Mouse (Mus musculus) limb, embryonic 15.5 days (tissue): ENCODE results near the gene Nkd1. TPM values are rescaled to one million over a fixed set of nuclear protein-coding genes. Genes with fewer than 3 reads are reported as not detected.
A peak's percentile ranks its signal among the peaks of the same experiment; 100 is the strongest.

Experiments used
- ATAC-seq: fragments of 200-750 bp; cut with Nextera tagmentation; 2 replicates; pipeline ENCODE4 v1.8.0; 2017; ENCODE audit warnings: low read depth, moderate TSS enrichment; ENCODE audit not compliant: insufficient number of reproducible peaks, low FRiP score, low TSS enrichment
- H3K27ac ChIP-seq: fragments of 300-500 bp; sonication (generic); 2 replicates; pipeline ENCODE4 v1.5.1; 2015; ENCODE audit warnings: moderate library complexity, mild to moderate bottlenecking, inconsistent platforms
- H3K27me3 ChIP-seq: fragments of 300-500 bp; sonication (generic); 2 replicates; pipeline ENCODE4 v1.6.1; 2015; ENCODE audit warnings: inconsistent platforms
- H3K36me3 ChIP-seq: fragments of 300-500 bp; sonication (generic); 2 replicates; pipeline ENCODE4 v1.6.1; 2015; ENCODE audit warnings: inconsistent platforms
- H3K4me1 ChIP-seq: fragments of 300-500 bp; sonication (generic); 2 replicates; pipeline ENCODE4 v1.6.1; 2015; ENCODE audit warnings: inconsistent platforms
- H3K4me2 ChIP-seq: fragments of 300-500 bp; sonication (generic); 2 replicates; pipeline ENCODE4 v1.6.1; 2015; ENCODE audit warnings: mild to moderate bottlenecking, inconsistent platforms
- H3K4me3 ChIP-seq: fragments of 300-500 bp; sonication (generic); 2 replicates; pipeline ENCODE4 v1.5.1; 2015; ENCODE audit warnings: mild to moderate bottlenecking, inconsistent platforms
- H3K9ac ChIP-seq: fragments of 300-500 bp; sonication (generic); 2 replicates; pipeline ENCODE4 v1.6.1; 2015; ENCODE audit warnings: inconsistent platforms
- H3K9me3 ChIP-seq: fragments of 300-500 bp; sonication (generic); 2 replicates; pipeline ENCODE4 v1.6.1; 2016; ENCODE audit warnings: inconsistent platforms
- WGBS: fragments of 180-500 bp; shearing (Covaris S2); methylation state at CpG from one replicate; pipeline ENCODE4 v1.1.7; 2015; 5-methylcytosine and 5-hydroxymethylcytosine counted together
- polyA plus RNA-seq: library from polyadenylated mRNA; unstranded; fragments of >200 nt; fragmentation: Nextera tagmentation; extraction: Ambion mirVana; gene quantifications from 2 replicates; pipeline ENCODE4 v1.2.1, GENCODE M21; 2015

The Nkd1 gene
- polyA plus RNA-seq, 1 experiment from 2014 or later, result 63.5 TPM

DNA sequence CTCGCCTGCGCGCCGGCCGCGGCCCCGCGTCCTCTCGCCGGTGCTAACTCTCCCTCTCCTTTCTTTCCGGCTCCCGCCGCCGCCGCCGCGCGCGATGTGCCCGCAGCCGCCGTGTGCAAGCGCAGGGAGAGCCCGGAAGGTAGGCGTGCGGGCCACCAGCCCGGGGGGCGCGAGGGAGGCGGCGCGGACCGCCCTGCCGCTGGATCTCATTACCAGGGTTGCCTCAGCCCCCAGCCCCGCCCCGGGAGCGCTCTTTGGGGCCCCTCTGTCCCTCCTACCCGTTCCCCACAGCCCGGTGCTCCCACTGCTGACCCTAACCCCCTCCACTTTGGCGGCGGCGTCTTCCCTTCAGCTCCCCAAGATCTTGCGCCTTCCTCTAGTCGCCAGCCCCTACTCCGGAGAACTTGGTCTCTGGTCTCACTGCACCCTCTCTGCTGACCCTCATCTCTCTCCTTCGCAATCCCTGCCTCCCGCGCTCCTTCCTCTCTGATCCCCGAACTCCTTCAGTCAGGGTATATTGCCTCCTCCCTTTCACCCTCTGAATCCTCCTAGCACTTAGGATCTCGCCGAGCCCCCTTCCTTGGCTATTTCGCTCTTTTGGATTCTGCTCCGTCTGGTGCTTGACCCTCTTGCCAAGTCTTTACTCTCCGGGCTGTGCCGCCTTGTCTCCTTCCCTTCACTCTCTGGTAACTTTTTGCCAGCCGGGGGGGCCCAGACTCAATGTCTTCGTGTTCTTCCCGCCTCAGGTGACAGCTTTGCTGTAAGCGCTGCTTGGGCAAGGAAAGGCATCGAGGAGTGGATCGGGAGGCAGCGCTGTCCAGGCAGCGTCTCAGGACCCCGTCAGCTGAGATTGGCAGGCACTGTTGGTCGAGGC is 624 bp downstream of the Nkd1 start:
- Histone ChIP-seq H3K36me3 (no peaks in the 10 kb centered on the region), H3K9ac (peak overlapping the region; percentile 77), H3K4me2 (peak overlapping the region; percentile 91), H3K27ac (peak overlapping the region; percentile 89), H3K9me3 (no peaks in the 10 kb centered on the region), H3K4me1 (peaks cover 60% of the 10 kb centered on the region), H3K27me3 (peaks cover 17% of the 10 kb centered on the region; the same call in 1 of the 2 replicates), H3K4me3 (peak overlapping the region; percentile 84)
- peak; percentile 49; the same call in 1 of the 2 replicates for ATAC-seq
- under 1% methylated on average over 63 of the region's 65 CpGs for WGBS

DNA sequence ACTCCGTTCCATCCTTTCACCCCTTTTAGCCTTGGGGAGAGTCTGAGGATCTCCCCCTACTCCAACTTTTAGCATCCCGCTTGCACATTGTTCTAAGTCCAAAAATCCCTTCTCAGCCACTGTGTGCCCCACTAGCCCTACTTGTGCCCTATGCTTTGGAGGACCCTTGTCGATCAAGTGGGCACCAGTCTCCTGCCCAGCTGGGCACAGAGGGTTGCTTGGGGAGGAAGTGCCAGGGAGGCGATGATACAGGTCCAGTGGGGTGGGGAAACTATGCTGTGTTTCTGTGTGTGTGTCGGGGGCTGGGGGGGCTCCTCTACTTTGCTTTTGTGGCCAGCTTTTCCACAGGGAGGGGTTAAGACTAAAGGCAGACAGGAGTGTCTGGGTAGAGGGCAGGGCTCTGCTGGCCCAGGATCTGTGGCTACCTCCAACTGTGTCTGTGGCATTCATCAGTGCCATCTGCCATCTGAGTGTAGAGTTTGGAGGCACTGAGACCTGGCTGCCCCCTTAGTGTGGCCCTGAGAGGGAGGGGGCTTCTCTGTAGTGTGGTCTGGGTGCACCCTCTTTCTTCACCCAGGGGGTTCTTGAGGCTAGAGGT is 1.4 kb downstream of the Nkd1 start:
- Histone ChIP-seq H3K9ac (peak overlapping the region; percentile 77), H3K4me2 (peak overlapping the region; percentile 91), H3K4me3 (peak overlapping the region; percentile 84), H3K4me1 (peaks cover 65% of the 10 kb centered on the region), H3K27ac (peak overlapping the region; percentile 89), H3K9me3 (no peaks in the 10 kb centered on the region), H3K36me3 (no peaks in the 10 kb centered on the region), H3K27me3 (peaks cover 17% of the 10 kb centered on the region; the same call in 1 of the 2 replicates)
- ATAC-seq, result no peak
- WGBS, result 20% methylated on average over 5 of the region's 5 CpGs

DNA sequence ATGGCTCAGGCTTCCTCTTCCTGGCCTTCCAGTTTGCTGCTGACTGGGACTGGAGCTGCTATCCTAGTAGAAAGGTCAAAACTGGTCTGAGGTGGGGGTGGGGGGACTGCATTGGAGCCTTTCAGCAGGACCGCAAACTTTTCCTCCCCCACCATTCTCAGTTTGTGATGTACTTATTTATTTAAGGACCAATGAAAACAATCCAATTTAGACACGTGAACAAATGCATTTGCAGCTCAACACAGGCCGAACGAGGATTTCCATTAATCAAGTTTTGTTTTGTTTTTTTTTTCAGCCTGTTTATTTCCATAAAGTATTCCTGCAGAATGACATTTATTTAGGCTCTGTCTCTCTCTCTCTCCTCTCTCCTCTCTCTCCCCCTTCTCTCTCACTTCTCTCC is 2.5 kb downstream of the Nkd1 start:
- no peaks in the 10 kb centered on the region for H3K9me3 ChIP-seq
- H3K36me3 ChIP-seq, result 0 out of 2 replicates have a peak, but pooled peaks cover 5% of the 10 kb centered on the region
- WGBS, result 14% methylated on average over 4 of the region's 4 CpGs
- H3K27ac ChIP-seq, result peak overlapping the region; percentile 50
- no peak for ATAC-seq
- H3K9ac ChIP-seq, result no peak overlapping the region
- peak overlapping the region; percentile 91 for H3K4me2 ChIP-seq
- peak overlapping the region; percentile 84 for H3K4me3 ChIP-seq
- peaks cover 69% of the 10 kb centered on the region for H3K4me1 ChIP-seq
- H3K27me3 ChIP-seq, result peaks cover 11% of the 10 kb centered on the region; the same call in 1 of the 2 replicates

DNA sequence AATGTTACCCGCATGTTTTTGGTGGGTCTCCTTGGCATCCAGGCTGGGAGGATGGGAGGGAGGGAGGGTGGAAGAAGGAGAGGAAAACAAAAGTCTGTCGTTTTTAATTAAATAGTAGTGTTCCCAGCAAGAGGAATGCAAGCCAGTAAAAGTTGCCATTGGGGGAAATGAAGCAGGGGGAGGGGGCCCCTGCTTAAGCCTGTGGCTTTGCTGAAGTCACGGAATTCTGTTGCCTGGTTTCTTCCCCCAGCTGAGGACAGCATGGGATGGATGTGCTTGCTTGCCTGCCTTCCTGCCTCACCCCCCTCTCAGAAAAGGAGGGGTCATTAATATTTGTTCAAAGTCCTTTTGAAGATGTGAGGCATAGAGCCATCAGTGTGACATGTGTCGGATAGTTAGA is 3.0 kb downstream of the Nkd1 start:
- H3K4me3 ChIP-seq, result peak overlapping the region; percentile 84
- no peaks in the 10 kb centered on the region for H3K9me3 ChIP-seq
- no peak overlapping the region for H3K9ac ChIP-seq
- WGBS, result 18% methylated on average over 4 of the region's 4 CpGs
- H3K4me2 ChIP-seq, result peak overlapping the region; percentile 91
- 0 out of 2 replicates have a peak, but pooled peaks cover 5% of the 10 kb centered on the region for H3K36me3 ChIP-seq
- peaks cover 73% of the 10 kb centered on the region for H3K4me1 ChIP-seq
- H3K27ac ChIP-seq, result peak overlapping the region; percentile 50; the same call in 1 of the 2 replicates
- no peak for ATAC-seq
- peaks cover 7% of the 10 kb centered on the region; the same call in 1 of the 2 replicates for H3K27me3 ChIP-seq

DNA sequence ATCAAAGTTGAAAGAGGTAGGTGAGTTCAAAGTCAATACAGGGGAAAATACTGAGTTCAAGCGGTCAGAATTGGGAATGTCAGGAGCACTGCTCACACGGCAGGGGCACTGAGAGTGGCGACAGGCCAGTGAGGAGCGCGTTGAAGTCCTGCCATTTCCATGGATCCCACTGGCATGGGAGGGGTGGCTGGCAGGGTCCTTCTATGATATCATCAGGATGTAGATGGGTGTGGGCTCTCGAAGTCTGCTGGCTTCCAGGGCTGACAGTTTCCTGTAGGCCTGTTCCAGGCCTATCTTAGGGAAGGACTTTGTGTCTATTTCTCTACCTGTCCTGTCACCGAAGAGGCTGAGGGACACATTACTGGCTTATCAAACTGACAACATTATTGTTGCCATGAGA is 3.7 kb downstream of the Nkd1 start:
- Histone ChIP-seq H3K27ac (no peak overlapping the region), H3K9ac (no peak overlapping the region), H3K9me3 (no peaks in the 10 kb centered on the region), H3K4me3 (no peak overlapping the region), H3K4me1 (peaks cover 74% of the 10 kb centered on the region), H3K27me3 (peaks cover 3% of the 10 kb centered on the region; the same call in 1 of the 2 replicates), H3K4me2 (0 out of 2 replicates have a peak overlapping the region, but pooled peaks have one; percentile 5), H3K36me3 (0 out of 2 replicates have a peak, but pooled peaks cover 5% of the 10 kb centered on the region)
- ATAC-seq, result no peak
- 65% methylated on average over 7 of the region's 7 CpGs for WGBS

DNA sequence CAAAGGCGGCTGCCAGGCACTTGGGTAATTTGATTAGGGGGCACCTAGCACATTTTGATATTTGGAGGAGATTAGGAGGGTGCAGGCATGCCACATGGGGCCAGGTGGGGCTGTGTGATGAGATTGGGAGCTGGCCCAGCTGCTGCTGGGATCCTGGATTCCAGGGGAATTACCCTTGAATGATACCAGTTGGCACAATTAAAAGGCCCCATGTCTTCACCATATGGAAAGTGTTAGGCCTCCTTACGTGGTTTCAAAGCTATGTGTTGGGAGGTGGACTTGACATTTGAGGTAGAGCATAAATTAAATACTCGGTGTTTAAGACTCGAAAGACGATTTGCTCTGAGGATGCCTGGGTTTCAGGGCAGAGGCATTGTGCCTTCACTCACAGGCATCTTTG is 5.1 kb downstream of the Nkd1 start:
- Histone ChIP-seq H3K9ac (no peak overlapping the region), H3K27ac (no peak overlapping the region), H3K27me3 (peaks cover 3% of the 10 kb centered on the region; the same call in 1 of the 2 replicates)

DNA sequence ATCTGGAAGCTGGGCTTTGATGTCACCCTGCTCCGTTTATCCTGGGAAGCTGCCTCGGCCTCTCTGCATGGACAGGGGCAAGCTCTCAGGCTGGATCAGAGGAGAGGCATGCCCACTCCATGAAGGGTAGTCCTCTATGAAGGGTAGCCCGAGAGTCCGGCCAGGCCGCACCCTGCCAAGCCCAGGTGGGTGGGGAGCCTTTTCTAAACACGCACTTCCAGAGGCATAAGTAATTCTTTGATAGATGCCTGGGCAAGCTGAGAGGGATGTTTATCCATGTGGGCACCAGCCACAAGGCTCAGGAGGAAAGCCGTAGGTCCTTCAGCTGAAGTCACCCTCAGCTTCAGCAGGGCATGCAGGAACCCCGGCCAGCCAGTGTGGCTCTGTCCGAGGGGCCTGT is 7.0 kb downstream of the Nkd1 start:
- Histone ChIP-seq H3K9ac (no peak overlapping the region), H3K4me2 (no peak overlapping the region), H3K27me3 (no peaks in the 10 kb centered on the region), H3K36me3 (peaks cover 7% of the 10 kb centered on the region; the same call in 1 of the 2 replicates), H3K4me1 (peaks cover 48% of the 10 kb centered on the region), H3K4me3 (no peak overlapping the region), H3K9me3 (no peaks in the 10 kb centered on the region), H3K27ac (no peak overlapping the region)
- 78% methylated on average over 9 of the region's 9 CpGs for WGBS
- no peak for ATAC-seq

More for the DNA sequence above, 5.1 kb downstream of the Nkd1 start:
- Histone ChIP-seq H3K9me3 (no peaks in the 10 kb centered on the region), H3K4me1 (peaks cover 66% of the 10 kb centered on the region), H3K4me2 (no peak overlapping the region), H3K36me3 (peaks cover 5% of the 10 kb centered on the region; the same call in 1 of the 2 replicates), H3K4me3 (no peak overlapping the region)
- ATAC-seq, result no peak
- WGBS, result 25% methylated on average over 5 of the region's 5 CpGs

DNA sequence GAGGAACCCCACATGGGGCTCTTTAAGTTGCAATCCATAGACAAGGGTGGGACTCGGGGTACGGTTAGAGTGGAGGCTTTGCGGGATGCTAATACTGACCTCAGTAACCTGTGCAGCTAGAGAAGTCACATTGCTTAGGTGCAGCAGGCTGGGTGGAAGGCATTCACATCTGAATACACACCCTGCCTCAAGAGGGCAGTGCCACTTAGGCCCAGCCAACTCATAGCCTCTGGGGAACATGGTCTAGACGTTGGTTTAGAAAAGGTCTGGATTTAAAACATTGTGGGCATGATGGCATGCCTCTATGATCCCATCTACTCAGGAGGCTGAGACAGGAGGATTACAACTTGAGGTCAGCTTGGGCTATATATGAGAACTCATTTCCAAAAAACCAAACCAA is 8.6 kb downstream of the Nkd1 start:
- no peak overlapping the region for H3K4me3 ChIP-seq
- H3K9ac ChIP-seq, result no peak overlapping the region
- H3K4me1 ChIP-seq, result peaks cover 34% of the 10 kb centered on the region
- H3K27ac ChIP-seq, result no peak overlapping the region
- H3K36me3 ChIP-seq, result peaks cover 12% of the 10 kb centered on the region; the same call in 1 of the 2 replicates
- 79% methylated on average over 4 of the region's 4 CpGs for WGBS
- no peak for ATAC-seq
- H3K27me3 ChIP-seq, result no peaks in the 10 kb centered on the region
- no peak overlapping the region for H3K4me2 ChIP-seq
- no peaks in the 10 kb centered on the region for H3K9me3 ChIP-seq

DNA sequence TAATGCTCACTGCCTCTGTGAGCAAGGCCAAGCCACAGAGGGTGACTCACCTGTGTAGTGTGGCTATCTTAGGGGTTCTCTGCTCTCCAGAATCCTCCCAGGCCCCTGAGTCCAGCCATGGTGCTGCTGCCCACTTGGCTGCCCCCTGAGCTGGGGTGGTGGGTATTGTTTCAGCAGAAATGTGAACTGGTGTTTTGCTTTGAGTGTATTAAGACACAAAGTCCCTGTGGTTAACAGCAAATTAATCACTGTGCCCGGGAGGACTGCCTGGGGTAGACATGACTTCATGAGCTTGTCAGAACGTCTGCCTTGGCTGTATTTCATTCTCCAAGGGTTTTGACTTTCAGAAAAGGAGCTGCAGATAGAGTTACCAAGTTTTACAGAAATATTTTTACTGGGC is 15.9 kb downstream of the Nkd1 start:
- peaks cover 13% of the 10 kb centered on the region; the same call in 1 of the 2 replicates for H3K36me3 ChIP-seq
- no peak overlapping the region for H3K9ac ChIP-seq
- peaks cover 26% of the 10 kb centered on the region for H3K4me1 ChIP-seq
- H3K4me2 ChIP-seq, result no peak overlapping the region
- H3K27me3 ChIP-seq, result no peaks in the 10 kb centered on the region
- WGBS, result 12% methylated on average over 2 of the region's 2 CpGs
- H3K4me3 ChIP-seq, result no peak overlapping the region
- ATAC-seq, result no peak
- H3K9me3 ChIP-seq, result no peaks in the 10 kb centered on the region
- H3K27ac ChIP-seq, result peak overlapping the region; percentile 58

DNA sequence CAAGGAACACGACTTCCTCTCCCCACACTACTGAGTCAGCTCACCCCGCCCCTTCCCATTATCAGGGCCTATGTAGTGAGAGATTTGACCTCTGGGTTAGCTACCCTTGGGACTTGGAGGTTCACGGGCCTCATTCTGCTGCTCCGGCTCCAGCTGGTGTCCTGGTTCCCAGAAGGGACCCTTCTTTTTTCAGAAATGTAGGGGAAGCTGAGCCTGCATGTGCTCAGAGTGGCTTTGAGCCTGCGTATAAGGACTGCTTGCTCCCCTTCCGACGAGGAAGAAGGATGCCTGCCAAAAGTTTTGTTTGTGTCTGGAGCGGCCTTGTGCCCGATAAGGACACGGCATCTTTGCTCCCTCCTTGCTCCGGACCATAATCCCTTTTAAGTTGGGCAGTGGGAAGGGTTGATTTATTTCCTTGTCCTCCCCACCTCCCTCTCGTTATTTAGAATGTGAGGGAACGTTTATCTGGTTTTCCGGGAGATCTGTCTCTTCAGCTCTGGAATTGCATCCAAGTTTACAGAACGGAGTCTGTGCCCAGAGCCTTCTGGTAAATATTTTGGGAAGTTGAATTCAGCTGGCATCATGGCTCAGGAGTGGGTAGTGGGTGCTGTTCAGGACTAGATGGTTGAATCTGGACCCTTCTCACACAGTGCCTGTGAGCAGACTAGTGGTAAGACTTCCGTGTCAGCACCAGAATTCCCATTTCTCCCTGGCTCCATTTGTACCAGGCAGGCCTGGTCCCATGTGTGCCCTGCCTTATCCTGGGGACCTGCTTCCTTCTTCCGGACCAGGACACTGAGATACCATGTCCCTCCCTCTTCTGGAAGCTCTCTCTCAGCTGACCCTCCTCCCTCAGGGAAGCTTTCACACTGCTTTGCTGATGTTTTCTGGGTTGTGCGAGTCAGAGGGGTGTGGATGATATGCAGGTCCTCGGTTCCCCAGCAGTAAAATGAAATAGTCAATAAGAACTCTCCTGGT is 17.1 kb downstream of the Nkd1 start:
- Histone ChIP-seq H3K9ac (no peak overlapping the region), H3K4me2 (no peak overlapping the region), H3K36me3 (peaks cover 10% of the 10 kb centered on the region), H3K27me3 (no peaks in the 10 kb centered on the region), H3K4me3 (no peak overlapping the region), H3K27ac (no peak overlapping the region), H3K4me1 (peaks cover 32% of the 10 kb centered on the region), H3K9me3 (no peaks in the 10 kb centered on the region)
- WGBS, result 55% methylated on average over 19 of the region's 19 CpGs
- no peak for ATAC-seq

DNA sequence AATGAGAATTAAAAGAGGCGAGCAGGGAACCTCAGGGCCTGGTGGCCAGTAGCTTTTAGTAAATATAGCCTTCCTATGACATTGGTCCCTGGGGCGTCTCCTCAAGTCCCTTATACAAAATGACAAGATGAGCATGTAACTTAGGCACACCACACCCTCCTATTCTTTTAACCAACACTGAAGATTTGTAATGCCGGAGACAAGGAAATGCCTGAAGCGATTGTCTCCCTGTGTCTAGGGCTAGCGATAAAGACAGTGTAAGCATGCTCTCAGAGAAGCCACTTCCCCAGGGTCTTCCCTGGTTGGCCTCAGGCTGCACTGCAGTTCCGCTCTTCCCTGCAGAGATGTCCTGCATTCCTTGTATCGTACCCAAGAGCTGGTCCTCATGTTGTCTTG is 17.8 kb downstream of the Nkd1 start:
- no peak overlapping the region for H3K9ac ChIP-seq
- H3K27me3 ChIP-seq, result no peaks in the 10 kb centered on the region
- no peak overlapping the region for H3K4me2 ChIP-seq
- ATAC-seq, result no peak
- no peak overlapping the region for H3K27ac ChIP-seq
- peaks cover 32% of the 10 kb centered on the region for H3K4me1 ChIP-seq
- no peaks in the 10 kb centered on the region for H3K9me3 ChIP-seq
- WGBS, result 80% methylated on average over 7 of the region's 7 CpGs
- H3K4me3 ChIP-seq, result no peak overlapping the region
- H3K36me3 ChIP-seq, result peaks cover 7% of the 10 kb centered on the region
